Mouse (Mus musculus): Measurements from ENCODE around the gene Relb. TPM values are rescaled to one million over a fixed set of nuclear protein-coding genes. Genes with fewer than 3 reads are reported as not detected.

The Relb gene
- polyA plus RNA-seq, 1 experiment: 76.0 TPM

DNA sequence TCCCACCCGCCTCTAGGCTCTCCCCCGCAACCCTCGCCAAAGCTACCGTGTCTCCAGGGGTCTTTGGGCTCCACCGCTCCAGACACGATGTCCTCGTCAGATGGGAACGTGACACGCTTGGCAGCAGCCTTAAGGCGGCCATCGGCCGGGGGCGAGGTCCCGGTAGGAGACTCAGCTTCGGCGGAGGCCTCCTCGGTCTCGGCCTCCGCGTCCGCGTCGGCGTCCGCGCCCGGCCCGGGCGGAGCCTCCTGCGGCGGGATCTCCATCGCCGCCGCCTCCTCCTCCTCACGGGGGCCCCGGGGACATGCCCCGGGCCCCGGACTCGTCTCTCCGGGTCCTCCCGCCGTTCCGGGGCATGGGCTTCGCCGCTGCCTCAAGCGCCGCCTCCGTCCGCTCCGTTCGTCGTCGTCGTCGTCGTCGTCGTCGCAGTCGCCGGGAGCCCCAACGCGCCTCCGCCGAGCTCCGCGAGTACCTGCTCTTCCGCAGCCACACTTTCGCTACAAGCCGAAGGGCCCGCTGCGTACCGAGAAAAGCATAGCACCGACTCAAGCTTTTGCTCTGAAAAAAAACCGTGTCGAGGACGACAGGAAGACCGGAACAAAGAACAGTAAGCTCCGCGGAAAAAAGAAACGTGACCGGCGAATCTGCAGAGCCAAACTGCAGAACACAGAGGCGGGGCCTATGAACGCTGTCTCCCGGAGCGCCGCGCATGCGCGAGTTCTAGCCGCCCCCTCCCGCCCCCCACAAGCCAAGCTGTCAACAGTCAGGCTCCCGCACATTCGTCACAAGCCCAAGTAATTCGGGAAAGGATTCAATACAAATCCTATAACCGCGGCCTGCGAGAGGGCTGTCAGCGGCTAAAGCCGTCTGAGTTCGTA, 67.2 kb downstream of the Relb start:
- under 1% methylated on average over 99 of the region's 102 CpGs for WGBS
- DNase-seq (ENCODE audit: low read depth, low spot score): no peak

DNA sequence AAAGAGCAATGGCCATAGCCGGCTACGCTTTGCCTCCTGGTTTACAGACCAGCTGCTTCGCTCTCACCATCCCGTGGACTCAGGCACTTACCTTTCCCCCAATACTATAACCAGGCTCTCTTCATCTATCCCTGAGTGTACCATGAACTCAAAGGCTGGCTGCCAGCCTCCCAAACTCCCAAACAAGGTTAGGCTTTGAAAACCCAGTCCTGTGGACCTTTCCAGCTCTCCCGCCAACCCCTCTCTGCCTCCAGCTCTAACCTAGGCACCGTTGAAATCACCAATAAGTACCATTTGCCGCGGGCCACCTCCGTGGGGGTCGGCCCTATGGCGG, 67.8 kb downstream of the Relb start:
- no peak for DNase-seq (ENCODE audit: low read depth, low spot score)

DNA sequence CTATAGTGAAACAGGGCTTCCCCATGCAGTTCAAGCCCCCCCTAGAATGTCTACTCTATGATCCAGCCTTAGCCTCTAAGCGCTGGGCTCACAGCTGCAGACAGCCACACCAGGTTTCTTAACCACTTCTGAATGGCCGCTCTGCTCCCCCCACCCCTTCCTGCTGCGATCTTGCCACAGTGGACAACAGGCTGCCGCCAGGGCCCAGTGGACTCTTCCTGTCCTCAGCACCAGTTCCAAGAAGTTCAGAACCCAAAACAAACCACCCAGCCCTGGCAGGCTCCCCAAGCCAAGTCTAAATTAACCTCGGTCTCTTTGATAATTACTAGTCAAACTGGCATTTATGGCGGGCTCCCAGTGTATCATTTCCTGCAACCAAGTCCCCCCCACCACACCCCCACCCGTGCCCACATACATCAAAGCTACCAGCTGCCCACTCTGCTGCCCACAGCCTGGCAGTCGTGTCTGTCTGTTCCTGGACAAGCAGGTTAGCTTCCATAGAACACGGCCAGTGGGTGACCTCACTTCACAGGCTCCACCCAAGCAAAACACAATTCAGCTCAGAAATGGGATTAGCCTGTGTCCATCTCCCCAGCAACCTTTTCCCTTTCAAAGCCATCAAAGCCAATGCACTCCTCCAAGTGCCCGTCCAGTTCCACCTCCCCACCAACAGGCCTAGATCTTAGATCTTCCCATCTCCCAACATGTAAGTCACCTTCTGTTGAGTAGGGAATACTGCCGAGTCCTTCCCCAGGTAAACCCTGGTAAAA, 68.6 kb downstream of the Relb start:
- WGBS: 2% methylated on average over 11 of the region's 11 CpGs
- DNase-seq (ENCODE audit: low read depth, low spot score): no peak

More for the DNA sequence above, 67.8 kb downstream of the Relb start:
- under 1% methylated on average over 11 of the region's 11 CpGs for WGBS

DNA sequence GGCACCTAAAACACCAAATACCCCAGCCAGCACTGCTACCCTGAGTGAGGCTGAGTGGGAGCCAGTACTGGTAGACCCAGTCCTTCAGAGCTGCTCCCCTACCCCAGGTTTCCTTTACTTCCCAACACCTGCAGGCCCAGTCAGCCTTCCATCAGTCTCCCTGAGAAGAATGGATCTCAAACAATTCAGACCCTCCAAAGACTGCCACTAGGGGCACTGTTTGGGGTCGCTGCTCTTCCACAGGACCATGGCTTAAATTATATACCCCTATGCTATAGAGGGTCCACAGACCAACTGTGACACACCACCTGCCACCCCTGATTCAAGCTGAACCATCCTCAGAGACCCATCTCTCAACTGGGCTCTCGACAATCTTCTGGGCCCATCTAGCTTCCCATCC, 70.3 kb downstream of the Relb start:
- no peak for DNase-seq (ENCODE audit: low read depth, low spot score)
- WGBS: 63% methylated on average over 2 of the region's 2 CpGs

DNA sequence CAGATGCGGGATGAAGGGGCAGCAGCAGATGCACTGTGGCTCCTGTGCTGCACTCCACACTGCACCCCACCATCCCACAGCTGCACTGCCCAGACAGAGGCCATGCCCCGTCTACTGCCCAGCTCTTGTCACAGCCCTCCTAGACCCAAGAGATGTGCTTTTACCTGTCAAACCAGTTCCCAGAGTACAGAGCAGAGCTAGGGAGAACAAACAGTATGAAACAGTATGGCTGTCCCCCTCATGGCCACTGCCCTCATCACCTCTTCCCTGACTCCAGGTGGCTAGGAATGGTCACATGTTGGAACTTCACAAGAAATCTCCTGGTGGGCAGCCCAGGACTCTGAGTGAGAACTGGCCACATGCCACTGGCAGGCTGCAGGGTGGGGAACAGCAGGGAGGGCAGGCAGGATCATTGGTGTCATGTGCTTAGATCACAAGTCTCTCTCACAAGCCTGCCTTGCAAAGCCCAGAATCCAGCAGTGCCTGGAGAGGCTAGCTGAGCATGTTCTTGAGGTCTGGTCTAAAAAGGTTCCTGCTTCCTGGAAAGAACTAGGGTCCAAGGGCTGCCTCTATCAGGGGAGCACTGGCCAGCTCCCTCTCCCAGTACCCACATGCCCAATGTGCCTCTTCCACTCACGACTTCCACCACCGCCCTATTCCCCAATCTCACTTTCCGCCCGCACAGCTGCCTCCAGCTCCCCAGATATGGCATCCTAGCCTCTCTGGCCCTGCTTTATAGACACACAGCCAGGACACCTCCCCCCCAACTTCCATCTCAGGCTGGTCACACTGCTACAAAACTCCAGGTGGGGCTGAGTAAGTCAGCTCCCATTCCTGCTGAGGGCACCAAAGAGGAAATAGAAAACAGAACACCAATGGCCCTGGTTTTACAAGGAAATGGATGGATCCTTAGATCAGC, 71.0 kb downstream of the Relb start:
- DNase-seq (ENCODE audit: low read depth, low spot score): no peak
- WGBS: 62% methylated on average over 6 of the region's 6 CpGs

DNA sequence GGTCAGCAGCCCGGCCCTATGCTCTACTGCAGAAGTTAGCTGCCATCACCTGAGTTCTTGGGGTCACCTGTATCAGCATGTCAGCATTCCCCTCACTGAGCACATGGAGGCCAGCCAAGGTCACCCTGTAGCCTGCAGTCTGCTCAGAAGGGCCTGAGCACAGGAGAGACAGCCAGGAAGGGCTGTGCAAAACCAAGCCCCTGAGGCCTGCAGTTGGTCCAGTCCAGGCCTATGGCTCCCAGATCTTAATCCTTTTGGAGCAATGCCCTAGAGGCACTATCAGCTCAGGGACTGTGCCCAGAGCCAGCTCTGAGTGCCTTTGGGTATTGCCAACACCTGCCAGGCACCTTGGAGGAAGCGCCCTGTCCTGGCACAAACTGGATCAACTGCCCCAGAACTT, 72.2 kb downstream of the Relb start:
- 33% methylated on average over 2 of the region's 2 CpGs for WGBS
- DNase-seq (ENCODE audit: low read depth, low spot score): no peak

Other genes with a start within 250 kb of the Relb start
- gene Ercc2, start 247.4 kb downstream of the Relb start, polyA plus RNA-seq (2012; rRNA removed): 28.7 and 36.5 TPM in 2 replicates
- gene Klc3, start 225.3 kb downstream of the Relb start, polyA plus RNA-seq (2012; rRNA removed): 1.2 and 2.0 TPM in 2 replicates
- gene Ckm, start 224.7 kb downstream of the Relb start, polyA plus RNA-seq (2012; rRNA removed): 56.4 and 81.7 TPM in 2 replicates
- 7.1 and 10.7 TPM in 2 replicates for gene Mark4, start 170.6 kb downstream of the Relb start, polyA plus RNA-seq (2012; rRNA removed)
- 6.0 and 6.6 TPM in 2 replicates for gene Exoc3l2, start 166.1 kb downstream of the Relb start, polyA plus RNA-seq (2012; rRNA removed)
- 8.3 and 11.1 TPM in 2 replicates for gene Bloc1s3, start 121.1 kb downstream of the Relb start, polyA plus RNA-seq (2012; rRNA removed)
- gene Trappc6a, start 121.0 kb downstream of the Relb start, polyA plus RNA-seq (2012; rRNA removed): 106 and 108 TPM in 2 replicates
- 0.19 and 0.21 TPM in 2 replicates for gene Nkpd1, start 111.6 kb downstream of the Relb start, polyA plus RNA-seq (2012; rRNA removed)
- gene Ppp1r37, start 66.4 kb downstream of the Relb start, polyA plus RNA-seq (2012; rRNA removed): 77.1 and 78.1 TPM in 2 replicates
- gene Zfp296, start 52.2 kb downstream of the Relb start, polyA plus RNA-seq (2012; rRNA removed): 2.5 and 4.2 TPM in 2 replicates
- 95.0 and 95.2 TPM in 2 replicates for gene Gemin7, start 51.8 kb downstream of the Relb start, polyA plus RNA-seq (2012; rRNA removed)
- 39.5 and 76.8 TPM in 2 replicates for gene Clasrp, start 25.0 kb downstream of the Relb start, polyA plus RNA-seq (2012; rRNA removed)
- gene Clptm1, start 35.6 kb upstream of the Relb start, polyA plus RNA-seq (2012; rRNA removed): 155 and 188 TPM in 2 replicates
- 201 and 493 TPM in 2 replicates for gene Apoc2, start 48.5 kb upstream of the Relb start, polyA plus RNA-seq (2012; rRNA removed)
- 0.19 TPM in 1 of 2 replicates, not detected in the other for gene Gm44805, start 52.0 kb upstream of the Relb start, polyA plus RNA-seq (2012; rRNA removed)
- 1.3 and 1.4 TPM in 2 replicates for gene Apoc4, start 52.0 kb upstream of the Relb start, polyA plus RNA-seq (2012; rRNA removed)
- gene Apoc1, start 63.2 kb upstream of the Relb start, polyA plus RNA-seq (2012; rRNA removed): 0.29 and 1.9 TPM in 2 replicates
- gene Apoe, start 69.8 kb upstream of the Relb start, polyA plus RNA-seq (2012; rRNA removed): 393 and 660 TPM in 2 replicates
- gene Tomm40, start 86.0 kb upstream of the Relb start, polyA plus RNA-seq (2012; rRNA removed): 97.8 and 115 TPM in 2 replicates
- 132 and 182 TPM in 2 replicates for gene Nectin2, start 121.0 kb upstream of the Relb start, polyA plus RNA-seq (2012; rRNA removed)
- 27.0 and 28.4 TPM in 2 replicates for gene Bcam, start 141.6 kb upstream of the Relb start, polyA plus RNA-seq (2012; rRNA removed)
- 78.4 and 107 TPM in 2 replicates for gene Cblc, start 167.4 kb upstream of the Relb start, polyA plus RNA-seq (2012; rRNA removed)
- gene Bcl3, start 193.3 kb upstream of the Relb start, polyA plus RNA-seq (2012; rRNA removed): 94.9 and 95.0 TPM in 2 replicates
- 0.19 and 0.25 TPM in 2 replicates for gene Gm19345, start 222.6 kb upstream of the Relb start, polyA plus RNA-seq (2012; rRNA removed)
- 0.47 and 0.66 TPM in 2 replicates for gene Ceacam16, start 231.9 kb upstream of the Relb start, polyA plus RNA-seq (2012; rRNA removed)

Data from large intestine, adult 2 months (tissue).